Mouse (Mus musculus) heart, adult 11 months (tissue): ENCODE data around the gene Clcnkb.

Experiments
- DNase-seq: peaks from one replicate; pipeline ENCODE4 v3.0.0; 2022

Clcnkb gene

GRCm38 (mm10) chr4:141404518-141405313 lies 11.1 kb downstream of the Clcnkb start:
- DNase-seq, result peak; percentile 97

- no peak for DNase-seq
Measured at GRCm38 (mm10) chr4:141400171-141400570, 15.6 kb downstream of the Clcnkb start.

GRCm38 (mm10) chr4:141398545-141398944 lies 17.3 kb downstream of the Clcnkb start, which contains the start of gene Clcnka:
Gene Clcnka, minus strand, starts transcription at chr4:141398724.
- DNase-seq, result peak; percentile 88

GRCm38 (mm10) chr4:141397861-141398260 lies 18.0 kb downstream of the Clcnkb start:
- peak; percentile 83 for DNase-seq

- DNase-seq, result no peak
Measured at GRCm38 (mm10) chr4:141394751-141395150, 21.1 kb downstream of the Clcnkb start.

GRCm38 (mm10) chr4:141391293-141391692 lies 24.5 kb downstream of the Clcnkb start:
- DNase-seq, result no peak

GRCm38 (mm10) chr4:141389366-141390150 lies 26.3 kb downstream of the Clcnkb start:
- no peak for DNase-seq

GRCm38 (mm10) chr4:141387933-141388332 lies 27.9 kb downstream of the Clcnkb start:
- DNase-seq, result no peak

- DNase-seq, result no peak
Measured at GRCm38 (mm10) chr4:141387093-141387784, 28.6 kb downstream of the Clcnkb start.

GRCm38 (mm10) chr4:141386150-141386549 lies 29.7 kb downstream of the Clcnkb start:
- DNase-seq, result no peak

GRCm38 (mm10) chr4:141385275-141385674 lies 30.5 kb downstream of the Clcnkb start:
- DNase-seq, result no peak

GRCm38 (mm10) chr4:141382406-141382805 lies 33.4 kb downstream of the Clcnkb start:
- no peak for DNase-seq

GRCm38 (mm10) chr4:141379674-141380073 lies 36.1 kb downstream of the Clcnkb start:
- peak; percentile 83 for DNase-seq

GRCm38 (mm10) chr4:141372426-141372825 lies 43.4 kb downstream of the Clcnkb start:
- no peak for DNase-seq

GRCm38 (mm10) chr4:141367997-141368791 lies 47.6 kb downstream of the Clcnkb start, which contains the start of gene Fam131c:
Gene Fam131c, plus strand, starts transcription at chr4:141368220.
- no peak for DNase-seq

GRCm38 (mm10) chr4:141365876-141366275 lies 49.9 kb downstream of the Clcnkb start:
- no peak for DNase-seq

GRCm38 (mm10) chr4:141365126-141365525 lies 50.7 kb downstream of the Clcnkb start:
- no peak for DNase-seq

GRCm38 (mm10) chr4:141362937-141363548 lies 52.8 kb downstream of the Clcnkb start:
- DNase-seq, result no peak

- no peak for DNase-seq
Measured at GRCm38 (mm10) chr4:141360846-141361245, 55.0 kb downstream of the Clcnkb start.

- no peak for DNase-seq
Measured at GRCm38 (mm10) chr4:141359222-141359621, 56.6 kb downstream of the Clcnkb start.

- DNase-seq, result no peak
Measured at GRCm38 (mm10) chr4:141357811-141358210, 58.0 kb downstream of the Clcnkb start.
